Mouse (Mus musculus) neural tube, embryonic 10.5 days (tissue): Measurements from ENCODE around the gene Gpr34.

Source experiments
- DNase-seq: peaks from one replicate; pipeline ENCODE4 v3.0.0-alpha.2; 2017; ENCODE audit warnings: low spot score; ENCODE audit errors: extremely low spot score

Gpr34 gene

DNA sequence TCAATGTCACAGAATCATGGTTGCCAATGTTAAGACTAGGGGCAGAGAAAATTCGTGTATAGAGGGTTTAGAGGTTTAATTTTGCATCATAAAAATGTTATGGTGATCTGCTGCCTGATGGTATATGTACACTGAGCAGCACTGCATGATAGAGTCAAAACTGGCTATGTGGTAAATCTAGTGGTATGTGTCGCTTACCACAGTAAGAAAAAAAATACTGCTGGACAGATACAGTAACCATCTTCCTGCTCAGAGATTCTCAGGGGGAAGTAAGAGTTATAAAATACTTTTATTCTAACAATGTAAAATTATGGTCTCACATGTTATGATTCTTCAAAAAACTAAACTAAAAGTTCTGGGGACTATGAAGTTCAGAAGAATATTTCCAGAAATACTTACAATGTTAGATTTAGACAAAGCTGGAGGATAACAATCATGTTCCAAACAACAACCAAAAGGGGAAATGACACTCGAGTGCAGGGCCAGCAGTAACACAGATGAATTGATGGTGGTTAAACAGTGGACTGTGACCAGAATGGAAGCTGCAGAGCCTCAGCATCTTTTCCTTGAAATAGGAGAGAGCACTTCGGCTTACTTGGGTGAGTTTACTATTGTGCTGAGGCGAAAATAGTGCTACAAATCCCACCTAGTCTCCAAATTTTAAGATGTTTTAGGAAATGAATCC, at the start of gene Gpr34:
TSS of gene Gpr34 (plus strand) at position 491 of the 685 bp plus-strand sequence.
- no peak for DNase-seq

- DNase-seq: no peak
These were observed 32.5 kb upstream of the Gpr34 start for GRCm38 (mm10) chrX:13599373-13599772.

DNA sequence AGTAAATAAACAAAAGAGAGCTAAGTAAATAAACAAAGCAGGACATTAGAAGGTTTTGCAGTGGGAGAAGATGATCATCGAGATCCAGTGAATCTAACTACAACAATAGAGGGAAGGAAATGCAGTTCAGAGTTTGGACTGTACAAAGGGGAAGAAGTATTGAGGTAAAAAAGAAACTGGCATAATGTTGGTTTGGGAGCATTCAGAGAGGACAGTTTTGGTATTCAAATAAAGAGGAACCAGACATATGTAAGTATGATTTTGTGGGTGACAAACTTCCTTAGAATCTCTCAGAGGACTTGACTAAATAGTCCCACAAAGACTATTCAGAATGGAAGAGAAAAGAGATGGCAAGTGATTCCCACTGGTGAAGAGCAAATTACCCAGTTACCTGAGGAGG, 31.9 kb upstream of the Gpr34 start:
- no peak for DNase-seq

DNA sequence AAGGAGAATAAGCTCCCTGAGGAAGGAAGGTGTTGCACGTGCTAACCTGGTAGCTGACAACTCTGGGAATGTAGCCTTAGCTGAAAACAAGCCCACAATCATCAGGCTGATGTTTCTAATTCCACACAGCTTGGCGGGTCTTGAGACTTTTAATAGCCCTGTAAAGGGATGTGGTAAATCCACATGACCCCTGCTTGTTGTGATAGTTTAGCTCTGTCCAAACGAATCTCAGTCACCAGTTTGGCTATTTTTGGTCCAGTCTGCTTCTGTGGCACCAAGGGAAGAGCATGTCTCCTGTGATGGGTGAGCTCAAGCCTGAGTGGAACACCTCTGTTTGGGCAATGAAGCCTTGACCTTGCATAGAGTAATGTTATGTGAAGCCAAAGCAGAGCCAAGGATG, 25.1 kb upstream of the Gpr34 start:
- DNase-seq: no peak

DNA sequence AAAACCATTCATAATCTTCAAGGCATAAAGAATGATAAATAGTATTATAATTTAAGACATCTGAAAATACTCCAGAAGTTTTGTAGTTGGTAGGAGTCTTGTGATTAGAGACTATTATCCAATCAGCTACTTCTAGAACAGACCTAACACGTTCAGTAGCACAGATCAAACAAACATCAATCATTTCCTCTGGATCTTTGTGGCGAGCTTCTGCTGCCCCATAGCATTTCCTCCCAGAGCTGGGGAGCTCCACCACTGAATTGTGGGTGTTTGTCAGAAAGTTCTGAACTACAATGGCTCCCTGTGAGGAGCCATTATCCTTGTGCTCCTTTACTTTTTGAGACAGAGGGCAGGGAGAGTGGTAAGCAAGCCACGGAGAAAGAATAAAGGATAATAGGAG, 24.1 kb upstream of the Gpr34 start:
- DNase-seq: no peak

DNA sequence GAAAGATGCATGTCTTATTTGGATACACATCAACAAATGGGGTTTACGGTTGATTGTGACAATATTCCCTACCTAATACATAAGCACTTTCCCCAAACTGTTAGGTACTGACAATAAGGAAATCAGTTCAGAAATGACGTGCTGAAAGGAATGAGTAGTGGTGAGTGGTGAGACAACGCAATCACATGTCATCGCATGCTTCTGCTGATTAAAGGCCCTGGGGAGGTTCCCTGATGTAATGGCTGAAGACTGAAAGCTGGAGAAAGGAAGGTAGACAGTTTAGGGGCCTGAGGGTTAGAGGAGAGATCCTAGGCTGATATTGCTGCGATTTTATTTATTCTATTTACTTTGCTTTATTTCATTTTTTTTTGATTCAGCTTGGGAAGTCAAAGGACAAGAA, 20.8 kb upstream of the Gpr34 start:
- no peak for DNase-seq

DNA sequence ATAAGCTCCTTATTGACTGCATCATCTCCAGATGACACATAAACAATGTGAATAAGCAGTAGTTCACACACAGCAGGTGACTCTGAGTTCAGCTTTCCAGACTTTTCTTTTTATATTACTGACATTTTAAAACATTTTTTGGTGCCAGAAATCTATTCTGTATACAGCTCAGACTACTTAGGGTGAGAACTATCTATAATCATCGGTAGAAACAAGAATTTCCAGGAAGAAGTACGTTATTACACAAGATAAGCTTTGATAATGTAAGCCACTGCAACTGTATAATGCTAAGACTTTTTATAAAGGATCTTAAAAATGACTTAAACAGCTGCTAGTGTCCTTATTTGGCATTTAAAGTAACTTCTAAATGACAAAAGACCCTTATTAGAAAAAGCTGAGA, 19.8 kb upstream of the Gpr34 start:
- no peak for DNase-seq

- DNase-seq: no peak
These were observed 15.2 kb upstream of the Gpr34 start for GRCm38 (mm10) chrX:13616726-13617125.

- DNase-seq: no peak
These were observed 14.6 kb upstream of the Gpr34 start for GRCm38 (mm10) chrX:13617294-13617693.

GRCm38 (mm10) chrX:13618476-13618875, 13.4 kb upstream of the Gpr34 start:
- DNase-seq: no peak

DNA sequence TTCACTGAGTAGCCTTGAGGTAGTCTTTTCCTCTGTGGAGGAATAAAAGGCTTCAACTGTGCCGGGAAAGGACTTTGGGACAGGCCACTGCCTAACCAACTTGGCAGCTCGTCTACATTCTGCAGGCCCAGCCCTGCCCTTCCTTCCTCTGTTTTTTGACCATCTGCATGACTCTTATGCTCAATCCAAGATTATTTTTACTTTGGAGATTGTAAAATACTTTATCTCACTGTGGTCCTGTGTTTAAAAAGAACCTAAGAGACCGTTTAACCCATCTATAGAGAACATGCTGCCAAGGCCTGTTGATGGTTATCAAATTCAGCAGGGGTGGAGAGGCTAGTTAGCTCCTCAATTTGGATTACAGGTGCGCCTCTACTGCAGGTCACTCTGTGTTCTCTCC, 10.4 kb upstream of the Gpr34 start:
- DNase-seq: no peak

DNA sequence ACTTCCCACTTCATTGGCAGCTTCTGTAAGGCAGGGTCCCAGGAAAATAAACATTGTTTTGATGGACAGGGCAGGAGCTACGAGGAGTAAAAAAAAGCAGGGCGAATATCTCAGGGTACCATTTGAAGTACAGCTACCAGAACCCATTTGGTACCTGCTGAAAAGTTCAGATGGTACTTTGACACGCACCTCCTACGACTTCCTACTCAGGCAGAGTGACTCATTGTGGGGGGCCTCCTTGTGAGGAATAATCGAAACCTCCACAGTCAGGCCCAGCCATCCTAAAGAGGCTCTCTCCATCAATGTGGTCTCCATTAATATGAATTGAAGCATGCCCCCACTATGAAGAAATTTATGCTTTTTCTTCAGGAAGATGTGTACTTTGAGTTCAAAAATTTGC, 9.2 kb upstream of the Gpr34 start:
- DNase-seq: no peak

GRCm38 (mm10) chrX:13636398-13636797, 4.5 kb downstream of the Gpr34 start:
- no peak for DNase-seq

- DNase-seq: no peak
These were observed 7.0 kb downstream of the Gpr34 start for GRCm38 (mm10) chrX:13638894-13639293.

GRCm38 (mm10) chrX:13651889-13652288, 20.0 kb downstream of the Gpr34 start:
- no peak for DNase-seq

- DNase-seq: no peak
These were observed 20.4 kb downstream of the Gpr34 start for GRCm38 (mm10) chrX:13652291-13652690.

DNA sequence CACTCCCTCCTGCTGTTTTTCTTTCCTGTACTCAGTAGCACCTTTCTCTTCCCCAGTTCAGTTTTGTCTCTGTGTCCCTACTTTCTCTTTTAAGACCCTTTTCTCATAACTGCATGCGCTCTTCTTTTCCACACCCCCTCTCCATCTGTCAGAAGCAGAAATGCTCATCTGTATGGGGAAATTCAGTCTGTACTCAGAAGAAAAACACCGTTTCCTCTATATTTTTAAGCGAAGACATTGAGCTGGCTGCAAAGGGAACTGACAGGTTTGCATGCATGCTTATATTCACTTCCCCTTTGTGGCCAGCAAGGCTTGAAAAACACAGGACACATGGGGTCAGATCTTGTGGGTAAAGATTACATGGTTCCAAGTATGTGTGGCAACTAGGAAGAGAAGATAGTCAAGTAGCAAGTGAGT, 23.1 kb downstream of the Gpr34 start:
- no peak for DNase-seq

GRCm38 (mm10) chrX:13655906-13656305, 24.0 kb downstream of the Gpr34 start:
- no peak for DNase-seq

GRCm38 (mm10) chrX:13656721-13657120, 24.8 kb downstream of the Gpr34 start:
- DNase-seq: peak; percentile 15

DNA sequence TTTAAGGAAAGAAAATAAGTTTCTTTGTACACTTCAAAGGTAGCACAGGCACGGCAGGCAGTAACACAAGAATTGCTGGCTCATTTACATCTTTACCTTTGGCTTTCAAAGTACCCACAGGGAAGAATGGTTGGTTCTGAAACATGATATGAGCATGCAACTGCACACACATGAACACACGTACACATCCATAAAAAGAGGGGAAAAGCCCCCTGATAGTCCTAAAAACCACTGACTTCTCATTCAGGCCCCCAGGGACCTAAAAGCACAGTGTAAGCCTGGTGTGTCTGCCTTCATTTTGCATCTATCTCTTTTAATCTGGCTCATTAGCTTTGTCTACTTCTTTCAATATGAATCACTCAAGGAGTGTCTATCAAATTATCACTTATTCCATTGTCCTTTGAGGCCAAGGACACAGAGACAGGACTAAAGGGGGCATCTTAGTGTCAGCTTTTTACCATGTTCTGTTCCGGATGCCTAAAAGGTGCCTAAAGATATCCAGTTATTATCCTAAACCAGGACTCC, 26.8 kb downstream of the Gpr34 start:
- no peak for DNase-seq

GRCm38 (mm10) chrX:13659201-13659890, 27.5 kb downstream of the Gpr34 start:
- DNase-seq: no peak

DNA sequence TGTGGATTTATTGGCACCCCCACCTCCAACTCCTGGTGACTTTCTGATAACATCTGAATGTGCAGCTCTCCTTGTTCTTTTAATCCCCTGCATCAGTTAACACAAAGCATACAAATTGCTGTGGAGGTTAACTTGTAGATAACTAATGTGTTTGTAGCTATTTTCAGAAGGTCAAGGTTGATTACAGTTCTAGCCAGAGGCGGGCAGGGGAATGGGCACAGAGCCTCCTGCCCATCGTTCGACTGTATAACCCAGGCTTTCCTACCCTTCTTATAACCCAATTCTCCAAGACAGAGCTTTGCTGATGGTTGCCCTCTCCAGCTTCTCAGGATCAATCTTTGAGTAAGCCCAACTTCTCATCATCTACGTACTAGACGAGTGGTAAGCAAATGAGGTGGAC, 29.2 kb downstream of the Gpr34 start, which contains the start of gene Gpr82:
TSS of gene Gpr82 (plus strand) at position 301 of the 400 bp plus-strand sequence.
- no peak for DNase-seq

DNA sequence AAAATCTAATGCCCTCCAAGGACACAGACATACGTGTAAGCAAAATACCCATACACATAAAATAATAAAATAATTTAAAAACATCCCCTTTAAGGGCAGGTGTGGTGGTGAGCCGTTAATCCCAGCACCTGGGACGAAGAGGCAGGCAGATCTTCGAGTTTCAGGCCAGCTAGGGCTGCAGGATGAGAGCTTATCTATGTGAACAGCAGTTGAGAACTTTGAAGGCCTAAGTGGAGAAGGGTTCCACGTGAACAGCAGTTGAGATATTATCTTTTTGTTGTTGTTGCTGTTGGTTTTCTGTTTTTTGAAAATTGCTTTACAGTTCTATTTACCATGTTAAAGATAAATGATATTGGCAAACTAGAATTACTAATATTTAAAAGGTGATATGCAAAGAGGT, 37.0 kb downstream of the Gpr34 start:
- DNase-seq: no peak
